Mouse (Mus musculus) hindbrain, embryonic 16.5 days (tissue): ENCODE data around the gene Def8. TPM values are rescaled to one million over a fixed set of nuclear protein-coding genes. Genes with fewer than 3 reads are reported as not detected.
A peak's percentile ranks its signal among the peaks of the same experiment; 100 is the strongest.
"Not testable (repeated sequence)": the region's sequence is repeated elsewhere in the genome, so short reads cannot be mapped to it uniquely, and the experiment has no call there.

Source experiments
- ATAC-seq: fragments of 200-750 bp; cut with Nextera tagmentation; 2 replicates; pipeline ENCODE4 v1.8.0; 2017; ENCODE audit warnings: moderate TSS enrichment, moderate library complexity
- H3K27ac ChIP-seq: fragments of 300-500 bp; sonication (generic); 2 replicates; pipeline ENCODE4 v1.5.1; 2014; ENCODE audit warnings: low read depth, mild to moderate bottlenecking, control low read depth, low read length, moderate library complexity
- H3K27me3 ChIP-seq: fragments of 300-500 bp; sonication (generic); replicated peaks from 2 replicates; pipeline ENCODE4 v1.6.1; 2014; ENCODE audit warnings: low read length; ENCODE audit not compliant: control insufficient read depth, insufficient read depth
- H3K36me3 ChIP-seq: fragments of 300-500 bp; sonication (generic); 2 replicates; pipeline ENCODE4 v1.6.1; 2014; ENCODE audit warnings: mild to moderate bottlenecking, low read length, moderate library complexity, mixed read lengths; ENCODE audit not compliant: control insufficient read depth, insufficient read depth
- H3K4me1 ChIP-seq: fragments of 300-500 bp; sonication (generic); 2 replicates; pipeline ENCODE4 v1.6.1; 2014; ENCODE audit warnings: low read depth, low read length; ENCODE audit not compliant: control insufficient read depth, insufficient read depth
- H3K4me2 ChIP-seq: fragments of 300-500 bp; sonication (generic); 2 replicates; pipeline ENCODE4 v1.6.1; 2014; ENCODE audit warnings: mild to moderate bottlenecking, low read length, control low read depth, moderate library complexity
- H3K4me3 ChIP-seq: fragments of 300-500 bp; sonication (generic); 2 replicates; pipeline ENCODE4 v1.5.1; 2014; ENCODE audit warnings: mild to moderate bottlenecking, low read length, control low read depth, moderate library complexity
- H3K9ac ChIP-seq: fragments of 300-500 bp; sonication (generic); 2 replicates; pipeline ENCODE4 v1.6.1; 2014; ENCODE audit warnings: low read depth, mild to moderate bottlenecking, control low read depth, low read length, moderate library complexity
- H3K9me3 ChIP-seq: fragments of 300-500 bp; sonication (generic); 2 replicates; pipeline ENCODE4 v1.6.1; 2014; ENCODE audit warnings: mild to moderate bottlenecking, low read length, moderate library complexity; ENCODE audit not compliant: control insufficient read depth
- WGBS: fragments of 180-500 bp; shearing (Covaris S2); extraction: QIAGEN DNeasy Blood & Tissue Kit; methylation state at CpG from one replicate; pipeline ENCODE4 v1.1.7; 2014; 5-methylcytosine and 5-hydroxymethylcytosine counted together
- polyA plus RNA-seq: library from polyadenylated mRNA; unstranded; fragments of >200 nt; fragmentation: Nextera tagmentation; extraction: Ambion mirVana; gene quantifications from 2 replicates; pipeline ENCODE4 v1.2.1, GENCODE M21; 2015

The Def8 gene
- polyA plus RNA-seq, 1 experiment from 2014 or later: 50.5 TPM

DNA sequence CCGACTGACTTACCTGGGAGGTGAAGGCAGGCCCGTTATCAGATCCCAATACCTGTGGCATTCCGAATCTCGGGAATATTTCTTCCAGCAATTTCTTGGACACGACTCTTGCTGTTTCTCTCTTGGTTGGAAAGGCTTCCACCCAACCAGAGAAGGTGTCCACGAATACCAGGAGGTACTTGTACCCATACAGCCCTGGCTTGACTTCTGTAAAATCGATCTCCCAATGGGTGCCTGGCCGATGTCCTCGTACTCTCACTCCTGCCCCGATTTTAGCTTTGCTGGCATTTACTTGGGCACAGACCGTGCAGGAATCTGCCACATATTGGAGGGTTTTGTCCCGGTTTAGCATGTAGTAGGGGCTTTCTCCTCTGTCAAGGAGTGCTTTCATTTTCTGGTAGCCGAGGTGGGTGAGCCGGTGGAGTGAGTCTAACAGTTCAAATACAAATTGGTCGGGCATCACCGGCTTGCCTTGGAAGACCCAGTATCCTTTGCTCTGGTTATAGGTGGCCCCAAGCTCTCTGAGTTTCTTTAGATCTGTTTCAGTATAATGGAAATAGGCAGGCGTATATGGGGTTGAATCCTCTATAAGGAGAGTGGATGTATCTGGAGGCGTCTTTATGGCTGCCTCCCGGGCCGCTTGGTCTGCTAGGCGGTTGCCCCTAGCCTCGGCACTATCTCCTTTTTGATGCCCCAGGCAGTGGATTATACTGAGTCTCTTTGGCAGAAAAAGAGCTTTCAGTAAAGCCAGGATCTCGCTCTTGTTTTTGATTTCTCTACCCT is 5.8 kb downstream of the Def8 start:
- 97% methylated on average over 23 of the region's 23 CpGs for WGBS
- H3K9me3 ChIP-seq: peaks cover 42% of the 10 kb centered on the region

DNA sequence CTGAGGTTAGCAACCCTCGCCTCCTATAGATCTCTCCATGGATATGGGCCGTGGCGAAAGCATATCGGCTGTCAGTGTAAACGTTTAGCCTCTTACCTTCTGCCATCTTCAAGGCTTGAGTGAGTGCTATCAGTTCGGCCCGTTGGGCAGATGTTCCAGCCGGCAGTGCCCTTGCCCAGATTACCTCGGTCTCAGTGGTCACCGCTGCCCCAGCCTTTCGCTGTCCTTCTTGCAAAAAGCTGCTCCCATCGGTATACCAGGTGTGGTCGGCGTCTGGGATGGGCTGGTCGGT is 6.3 kb downstream of the Def8 start:
- H3K27ac ChIP-seq, H3K4me1 ChIP-seq, H3K9ac ChIP-seq, H3K27me3 ChIP-seq, H3K4me2 ChIP-seq, H3K4me3 ChIP-seq, ATAC-seq, H3K36me3 ChIP-seq: not testable (repeated sequence)
- peaks cover 42% of the 10 kb centered on the region for H3K9me3 ChIP-seq
- 97% methylated on average over 15 of the region's 15 CpGs for WGBS

More for the DNA sequence above, 5.8 kb downstream of the Def8 start:
- ATAC-seq: no peak
- no peaks in the 10 kb centered on the region for H3K4me1 ChIP-seq
- no peak overlapping the region for H3K27ac ChIP-seq
- no peaks in the 10 kb centered on the region for H3K27me3 ChIP-seq
- no peak overlapping the region for H3K4me2 ChIP-seq
- no peak overlapping the region for H3K9ac ChIP-seq
- no peak overlapping the region for H3K4me3 ChIP-seq
- no peaks in the 10 kb centered on the region for H3K36me3 ChIP-seq

DNA sequence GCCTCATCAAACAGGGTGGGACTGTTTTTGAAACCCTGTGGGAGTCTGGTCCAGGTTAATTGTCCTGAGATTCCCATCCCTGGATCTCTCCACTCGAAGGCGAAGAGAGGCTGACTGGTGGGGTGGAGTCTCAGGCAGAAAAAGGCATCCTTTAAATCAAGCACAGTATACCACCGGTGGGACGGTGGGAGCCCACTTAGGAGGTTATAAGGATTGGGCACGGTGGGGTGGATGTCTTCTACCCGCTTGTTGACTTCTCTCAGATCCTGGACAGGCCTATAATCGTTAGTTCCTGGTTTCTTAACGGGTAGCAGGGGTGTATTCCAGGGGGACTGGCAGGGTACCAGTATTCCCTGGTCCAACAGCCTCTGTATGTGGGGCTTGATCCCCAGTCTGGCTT is 7.6 kb downstream of the Def8 start:
- not testable (repeated sequence) for H3K27me3 ChIP-seq, H3K4me3 ChIP-seq, H3K36me3 ChIP-seq, H3K4me2 ChIP-seq, H3K4me1 ChIP-seq, H3K9ac ChIP-seq, ATAC-seq, H3K27ac ChIP-seq
- 96% methylated on average over 5 of the region's 8 CpGs for WGBS
- H3K9me3 ChIP-seq: peaks cover 42% of the 10 kb centered on the region

DNA sequence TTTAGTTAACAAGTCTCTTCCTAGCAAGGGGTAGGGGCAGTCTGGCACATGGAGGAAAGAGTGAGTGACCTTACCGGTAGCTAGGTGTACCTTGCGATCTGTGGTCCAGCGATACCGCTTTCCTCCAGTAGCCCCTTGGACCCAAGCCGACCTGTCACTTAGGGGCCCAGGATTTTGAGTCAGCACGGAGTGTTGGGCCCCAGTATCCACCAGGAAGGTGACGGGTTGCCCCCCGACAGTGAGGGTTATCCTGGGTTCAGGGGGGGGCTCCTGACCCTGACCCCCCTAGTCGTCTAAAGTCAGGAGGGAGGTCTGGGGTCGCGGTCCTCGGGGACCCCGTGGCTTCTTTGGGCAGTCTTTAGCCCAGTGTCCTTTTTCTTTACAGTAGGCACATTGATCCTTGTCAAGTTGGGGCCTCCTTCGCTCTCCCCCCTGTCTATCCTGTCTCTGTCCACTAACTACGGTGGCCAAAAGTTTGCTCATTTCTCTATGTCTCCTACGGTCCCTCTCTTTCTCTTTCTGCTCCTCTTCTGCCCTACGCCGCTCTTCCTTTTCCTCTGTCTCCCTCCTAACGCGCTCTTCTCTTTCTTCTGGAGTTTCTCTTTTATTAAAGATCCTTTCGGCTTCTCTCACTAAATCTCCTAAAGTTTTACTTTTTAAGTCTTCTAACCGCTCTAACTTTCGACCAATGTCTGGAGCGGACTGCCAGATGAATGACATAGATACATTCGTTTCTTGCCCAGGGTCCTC is 8.5 kb downstream of the Def8 start:
- no peak for ATAC-seq

DNA sequence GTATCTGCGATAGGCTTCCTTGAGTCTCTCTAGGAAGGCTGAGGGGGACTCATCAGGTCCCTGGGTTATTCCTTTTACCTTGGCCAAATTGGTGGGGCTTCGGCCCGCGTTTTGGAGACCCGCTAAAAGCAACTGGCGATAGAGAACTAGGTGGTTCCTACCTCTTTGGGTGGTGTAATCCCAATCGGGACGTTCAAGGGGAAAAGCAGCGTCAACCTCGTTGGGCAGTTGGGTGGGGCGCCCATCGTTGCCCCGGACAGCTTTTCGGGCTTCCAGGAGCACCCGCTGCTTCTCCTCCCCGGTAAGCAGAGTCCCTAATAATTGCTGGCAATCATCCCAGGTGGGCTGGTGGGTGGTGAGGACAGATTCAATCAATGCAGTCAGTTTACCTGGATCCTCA is 9.1 kb downstream of the Def8 start:
- 95% methylated on average over 16 of the region's 16 CpGs for WGBS
- Histone ChIP-seq H3K4me1 (no peaks in the 10 kb centered on the region), H3K36me3 (no peaks in the 10 kb centered on the region), H3K4me3 (no peak overlapping the region), H3K27ac (no peak overlapping the region), H3K9me3 (peaks cover 37% of the 10 kb centered on the region), H3K4me2 (no peak overlapping the region), H3K27me3 (no peaks in the 10 kb centered on the region), H3K9ac (no peak overlapping the region)
- ATAC-seq: no peak

More for the DNA sequence above, 8.5 kb downstream of the Def8 start:
- Histone ChIP-seq H3K36me3 (no peaks in the 10 kb centered on the region), H3K4me3 (no peak overlapping the region), H3K27ac (no peak overlapping the region), H3K9me3 (peaks cover 42% of the 10 kb centered on the region), H3K4me1 (no peaks in the 10 kb centered on the region), H3K4me2 (no peak overlapping the region), H3K27me3 (no peaks in the 10 kb centered on the region), H3K9ac (no peak overlapping the region)
- 96% methylated on average over 25 of the region's 25 CpGs for WGBS

DNA sequence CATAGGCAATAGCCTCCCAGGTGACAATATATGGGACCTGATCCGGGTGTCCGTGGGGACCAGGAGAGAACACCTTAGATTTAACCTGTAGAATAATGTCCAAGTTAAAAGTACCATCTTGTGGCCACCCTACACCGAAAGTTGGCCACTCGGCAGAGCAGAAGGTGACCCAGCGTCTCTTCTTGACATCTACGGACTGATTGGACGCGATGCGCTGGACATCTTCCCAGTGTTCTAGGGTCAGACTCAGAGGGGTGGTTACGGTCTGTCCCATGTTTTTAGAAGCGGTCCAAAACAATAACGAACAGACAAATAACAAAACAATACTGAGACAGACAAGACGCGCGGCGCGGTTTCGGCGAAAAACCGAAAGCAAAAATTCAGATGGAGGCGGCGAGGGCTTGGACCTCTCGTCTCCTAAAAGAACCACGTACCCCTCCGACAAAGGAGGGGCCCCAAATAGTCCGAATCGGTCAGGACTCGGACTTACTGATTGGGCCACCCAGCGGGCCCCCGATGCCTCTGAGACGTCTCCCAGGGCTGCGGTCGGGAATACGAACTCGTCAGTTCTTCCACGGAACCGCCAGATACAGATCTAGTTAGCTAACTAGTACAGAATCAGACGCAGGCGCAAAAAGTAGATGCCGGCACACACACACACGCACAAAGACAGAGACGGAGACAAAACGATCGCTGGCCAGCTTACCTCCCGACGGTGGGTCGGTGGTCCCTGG is 10.1 kb downstream of the Def8 start:
- H3K4me1 ChIP-seq, H3K36me3 ChIP-seq, H3K4me3 ChIP-seq, H3K4me2 ChIP-seq, H3K9ac ChIP-seq, H3K27ac ChIP-seq, ATAC-seq, H3K27me3 ChIP-seq: not testable (repeated sequence)
- H3K9me3 ChIP-seq: peaks cover 26% of the 10 kb centered on the region
- 96% methylated on average over 41 of the region's 47 CpGs for WGBS

DNA sequence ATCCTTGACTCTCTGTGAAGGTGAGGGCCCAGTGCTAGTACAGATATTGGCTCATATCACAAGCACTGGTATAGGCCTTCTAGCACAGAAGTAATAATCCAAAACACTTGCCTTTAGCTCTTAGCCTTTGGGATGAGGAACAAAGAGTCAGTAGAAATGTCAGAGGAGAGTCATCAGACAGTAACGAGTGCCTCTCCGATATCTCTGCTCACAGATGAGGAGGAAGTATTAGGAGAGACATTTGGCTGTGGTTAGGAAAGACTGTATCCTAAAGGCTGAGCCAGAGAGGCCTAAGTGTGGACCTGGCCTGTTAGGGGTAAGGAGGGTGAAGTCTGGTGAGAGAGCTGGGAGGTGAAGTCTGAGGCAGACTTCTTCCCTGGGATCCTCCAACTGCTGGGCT is 18.5 kb downstream of the Def8 start:
- Histone ChIP-seq H3K4me2 (no peak overlapping the region), H3K9ac (no peak overlapping the region), H3K36me3 (no peaks in the 10 kb centered on the region), H3K4me1 (peaks cover 11% of the 10 kb centered on the region), H3K4me3 (no peak overlapping the region), H3K9me3 (no peaks in the 10 kb centered on the region), H3K27me3 (no peaks in the 10 kb centered on the region), H3K27ac (no peak overlapping the region)
- ATAC-seq: no peak
- 93% methylated on average over 2 of the region's 2 CpGs for WGBS

DNA sequence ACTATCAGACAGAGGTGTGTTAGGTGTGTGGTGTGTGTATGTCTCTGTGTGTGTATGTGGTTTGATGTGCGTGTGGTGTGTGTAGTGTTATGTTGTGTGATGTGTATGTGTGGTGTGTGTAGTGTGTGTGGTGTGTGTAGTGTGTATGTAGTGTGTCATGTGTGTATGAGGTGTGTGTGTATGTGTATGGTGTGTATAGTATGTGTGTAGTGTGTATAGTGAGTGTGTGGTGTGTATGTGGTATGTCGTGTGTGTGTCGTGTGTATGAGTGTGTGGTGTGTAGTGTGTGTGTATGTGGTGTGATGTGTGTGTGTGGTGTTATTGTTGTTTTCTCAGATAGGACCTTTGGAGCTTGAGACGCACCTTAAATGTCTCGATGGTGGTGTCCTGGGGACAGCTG is 19.0 kb downstream of the Def8 start:
- no peak overlapping the region for H3K9ac ChIP-seq
- H3K4me1 ChIP-seq: peaks cover 11% of the 10 kb centered on the region
- no peak overlapping the region for H3K27ac ChIP-seq
- H3K27me3 ChIP-seq: no peaks in the 10 kb centered on the region
- H3K4me3 ChIP-seq: peak overlapping the region; percentile 71; the same call in 1 of the 2 replicates
- H3K4me2 ChIP-seq: peak overlapping the region; percentile 77
- WGBS: 88% methylated on average over 5 of the region's 5 CpGs
- no peaks in the 10 kb centered on the region for H3K9me3 ChIP-seq
- no peaks in the 10 kb centered on the region for H3K36me3 ChIP-seq
- peak; percentile 11; the same call in 1 of the 2 replicates for ATAC-seq
